Mouse (Mus musculus) natural killer cell, adult 2 months (primary cell): Measurements from ENCODE around the gene Pik3r6.

Source experiments
- DNase-seq, 2 experiments: peaks; one replicate each; pipeline ENCODE4 v3.0.0; 2022; ENCODE audit warnings: low spot score in 2 of 2

The Pik3r6 gene

DNA sequence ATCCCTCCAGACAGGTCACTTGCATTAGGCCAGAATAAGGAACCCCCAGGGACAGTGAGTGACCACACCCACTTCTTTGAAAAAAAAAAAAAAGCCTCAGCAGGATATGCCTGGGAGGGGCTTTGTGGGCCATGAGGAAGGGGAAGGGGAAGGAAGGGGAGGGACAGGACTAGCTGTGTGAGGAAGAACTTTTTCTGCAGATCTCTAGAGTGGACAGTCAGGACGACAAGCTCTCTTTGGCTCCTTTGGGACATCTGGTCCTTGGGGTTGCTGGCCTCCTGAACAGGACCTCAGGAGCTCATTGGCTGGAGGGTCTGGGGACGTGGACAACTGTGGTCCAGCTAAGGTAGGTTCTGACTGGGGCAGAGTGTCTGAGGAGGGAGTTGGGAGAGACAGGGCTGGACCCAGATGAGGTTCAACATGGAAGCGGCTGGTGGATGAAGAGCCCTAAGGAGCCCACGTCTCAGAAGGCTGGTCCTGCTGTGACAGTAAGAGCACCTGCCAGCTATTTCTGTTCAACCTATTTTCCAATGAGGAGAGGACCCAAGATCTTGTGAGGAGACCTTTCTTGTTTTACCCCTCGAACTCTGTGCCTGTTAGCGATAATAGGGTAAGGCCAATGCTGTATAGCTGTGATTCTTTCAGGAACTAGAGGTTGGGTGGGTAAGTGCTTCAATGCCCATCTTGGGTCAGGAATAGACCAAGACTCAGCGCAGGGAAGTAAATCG, at the start of gene Pik3r6:
Pik3r6 (plus strand) TSS at position 118 of the 728 bp plus-strand sequence.
- DNase-seq, result no peak

DNA sequence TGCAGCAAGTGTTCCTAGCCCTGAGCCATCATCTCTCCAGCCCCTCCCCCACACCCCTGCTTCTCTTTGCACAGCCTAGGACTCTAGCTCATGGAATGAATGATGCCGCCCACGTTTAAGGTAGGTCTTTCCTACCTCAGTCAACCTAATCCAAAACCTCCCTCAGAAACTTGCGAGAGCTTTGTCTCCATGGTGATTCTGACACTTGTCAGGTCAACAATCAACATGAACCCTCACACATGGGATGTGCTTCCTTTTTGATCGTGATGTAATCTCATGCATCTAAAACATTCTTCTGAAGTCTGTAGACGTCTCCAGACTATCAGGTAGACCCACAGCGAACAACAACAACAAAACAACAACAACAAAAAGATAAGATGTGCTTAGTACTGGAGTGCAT, 49.5 kb upstream of the Pik3r6 start:
- DNase-seq, result peak in 1 of 2 experiments; percentile 67

DNA sequence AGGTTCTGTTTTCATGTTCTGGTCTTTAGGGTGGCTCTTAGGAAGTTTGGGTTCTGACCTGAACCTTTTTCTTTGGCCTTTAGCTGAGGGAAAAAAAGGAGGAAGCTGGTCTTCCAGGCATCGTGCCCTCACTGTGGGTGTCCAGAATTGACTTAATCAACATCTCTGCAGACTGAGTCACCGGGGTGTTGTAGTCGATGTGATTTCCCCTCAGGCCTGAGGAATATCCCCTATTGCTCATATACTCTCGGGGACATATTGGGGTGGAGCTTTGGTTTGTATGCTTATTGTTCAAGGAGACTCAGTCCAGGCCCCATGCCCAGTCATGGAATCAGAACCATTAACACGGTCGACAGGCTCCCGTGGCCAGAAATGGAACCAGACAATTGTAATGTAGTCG, 44.7 kb upstream of the Pik3r6 start:
- DNase-seq, result no peak

DNA sequence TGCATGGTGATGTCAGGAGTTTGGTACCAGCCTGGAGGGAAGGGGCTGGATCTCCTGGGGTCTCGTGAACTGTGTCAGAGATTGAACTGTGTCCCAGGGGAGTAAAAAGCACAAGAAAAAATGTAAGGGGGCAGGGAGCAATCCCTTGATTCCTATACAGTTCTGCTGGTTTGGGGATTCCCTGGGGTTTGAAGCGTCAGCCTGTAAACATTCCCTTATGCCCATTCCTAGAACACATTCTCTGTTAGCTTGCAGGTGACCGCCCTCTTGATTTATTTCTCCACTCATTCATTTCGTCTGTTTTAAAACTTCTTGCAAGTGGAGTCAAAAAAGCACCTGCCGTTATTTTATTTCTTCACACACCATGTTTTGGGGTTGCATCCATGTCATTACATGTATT, 43.8 kb upstream of the Pik3r6 start:
- DNase-seq, result no peak

DNA sequence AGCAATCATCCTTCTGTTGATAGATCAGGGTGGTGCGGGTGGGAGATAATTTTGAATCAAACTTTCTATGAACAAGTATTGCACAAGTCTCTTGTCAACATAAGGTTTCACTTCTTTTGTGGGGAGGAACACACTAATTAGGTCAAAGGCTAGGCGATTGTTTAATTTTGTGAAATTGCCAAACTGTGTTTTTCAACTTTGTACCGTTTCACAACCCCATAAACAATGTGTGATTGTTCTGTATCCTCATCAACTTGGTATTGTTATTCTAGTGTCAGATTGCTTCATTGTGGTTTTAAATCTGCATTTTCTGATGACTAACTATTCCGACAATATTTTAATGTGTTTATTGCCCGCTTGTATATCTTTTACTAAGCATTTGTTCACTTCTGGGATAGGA, 43.3 kb upstream of the Pik3r6 start:
- DNase-seq, result no peak

DNA sequence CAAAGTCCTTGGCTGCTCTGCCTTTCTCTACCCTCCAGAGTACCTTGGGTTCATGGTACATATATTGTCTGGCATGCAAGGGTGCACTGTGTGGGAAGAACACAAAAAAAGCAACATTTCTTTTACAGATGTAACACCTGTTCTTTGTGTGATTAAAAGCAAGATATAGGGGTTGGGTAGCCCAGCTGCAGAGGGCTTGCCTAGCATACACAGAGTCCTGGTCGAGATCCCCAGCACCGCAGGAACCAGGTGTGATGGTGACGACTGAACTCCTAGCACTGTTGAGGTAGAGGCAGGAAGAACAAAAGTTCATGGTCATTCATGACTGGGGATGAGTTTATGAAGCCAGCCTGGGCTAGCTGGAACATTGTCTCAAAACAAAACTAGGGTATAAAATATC, 40.1 kb upstream of the Pik3r6 start:
- no peak for DNase-seq

DNA sequence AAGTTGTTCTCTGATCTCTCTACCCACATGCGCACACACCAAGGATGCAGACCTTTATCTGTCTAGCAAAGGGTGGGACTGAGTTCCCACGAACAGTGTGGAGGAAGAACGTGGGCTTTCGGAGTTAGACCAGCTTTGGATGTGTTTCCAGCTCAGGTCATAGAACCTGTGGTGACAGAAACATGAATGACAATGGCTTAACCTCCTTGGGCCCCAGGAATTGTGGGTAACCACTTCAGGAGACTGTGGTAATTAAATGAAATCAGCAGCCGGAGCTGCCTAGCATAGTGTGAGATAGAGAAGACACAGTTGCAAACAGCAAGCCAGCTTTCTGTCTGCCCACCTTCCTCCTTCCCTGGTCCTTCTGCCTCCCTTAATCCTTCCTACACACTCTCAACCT, 38.6 kb upstream of the Pik3r6 start:
- peak in 1 of 2 experiments; percentile 37 for DNase-seq

DNA sequence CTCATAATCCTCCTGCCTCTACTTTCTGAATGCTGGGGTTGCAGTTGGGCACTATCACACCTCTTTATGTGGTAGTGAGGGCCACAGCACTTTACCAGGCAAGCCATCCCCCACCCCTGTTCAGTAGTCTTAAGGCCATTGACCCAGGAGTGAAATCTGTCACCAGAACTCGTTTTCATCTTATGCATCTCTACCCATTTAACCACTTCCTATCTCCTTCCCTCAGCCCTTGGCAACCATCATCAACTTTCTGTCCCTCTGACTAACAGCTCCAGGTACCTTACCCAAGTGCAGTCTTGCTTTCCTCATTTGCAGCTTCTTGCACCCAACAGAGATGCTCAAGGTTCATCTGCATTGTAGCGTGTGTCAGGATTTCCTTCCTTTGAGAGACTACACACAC, 37.7 kb upstream of the Pik3r6 start:
- peak in 1 of 2 experiments; percentile 50 for DNase-seq

DNA sequence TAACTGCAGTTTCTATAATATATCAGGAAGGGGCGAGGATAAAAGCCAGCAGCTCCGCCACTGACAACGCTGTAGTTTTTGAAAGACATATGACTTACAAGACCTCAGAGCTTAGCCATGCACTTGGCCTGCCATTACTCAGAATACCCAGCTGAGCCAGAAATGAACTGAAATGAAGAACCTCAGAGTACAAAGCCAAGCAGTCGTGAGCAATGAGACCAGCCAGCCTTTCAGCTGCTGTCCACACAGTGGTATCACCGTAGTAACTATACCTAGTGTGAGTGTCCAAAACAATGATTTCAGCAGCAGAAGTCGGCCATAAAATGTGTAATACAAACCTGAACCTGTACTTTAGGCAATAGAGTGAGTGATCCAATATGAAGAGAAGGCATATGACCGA, 35.4 kb upstream of the Pik3r6 start:
- DNase-seq, result no peak

DNA sequence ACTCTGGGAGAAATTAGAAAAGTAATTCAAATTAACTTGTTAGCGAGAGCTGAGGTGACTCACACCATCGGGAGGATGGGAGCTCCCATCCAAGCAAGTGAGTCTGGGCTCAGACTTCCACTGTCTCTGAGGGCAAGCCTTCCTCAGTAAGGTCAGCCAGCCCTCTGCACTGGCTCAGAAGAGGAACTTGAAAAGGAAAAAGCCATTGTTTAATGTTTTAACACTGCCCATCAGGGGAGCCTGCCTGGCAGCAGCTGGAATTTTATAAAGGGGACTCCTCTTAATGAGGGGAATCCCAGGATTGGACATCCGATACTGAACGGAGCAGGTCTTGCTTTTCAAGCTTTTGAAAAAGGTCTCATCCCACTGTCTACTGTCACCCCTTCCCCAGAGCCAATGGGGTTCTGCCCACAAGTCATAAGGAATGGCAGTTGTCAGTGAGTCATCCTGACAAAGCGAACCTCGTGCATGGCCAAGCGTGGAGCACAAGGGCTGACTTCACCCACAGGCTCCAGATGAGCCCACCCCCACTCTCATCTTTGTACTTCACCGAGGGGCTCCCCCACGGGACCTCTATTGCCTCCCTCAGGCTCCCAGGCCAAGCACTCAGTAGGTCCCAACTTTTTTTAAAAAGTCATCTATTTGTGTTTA, 34.7 kb upstream of the Pik3r6 start:
- no peak for DNase-seq

DNA sequence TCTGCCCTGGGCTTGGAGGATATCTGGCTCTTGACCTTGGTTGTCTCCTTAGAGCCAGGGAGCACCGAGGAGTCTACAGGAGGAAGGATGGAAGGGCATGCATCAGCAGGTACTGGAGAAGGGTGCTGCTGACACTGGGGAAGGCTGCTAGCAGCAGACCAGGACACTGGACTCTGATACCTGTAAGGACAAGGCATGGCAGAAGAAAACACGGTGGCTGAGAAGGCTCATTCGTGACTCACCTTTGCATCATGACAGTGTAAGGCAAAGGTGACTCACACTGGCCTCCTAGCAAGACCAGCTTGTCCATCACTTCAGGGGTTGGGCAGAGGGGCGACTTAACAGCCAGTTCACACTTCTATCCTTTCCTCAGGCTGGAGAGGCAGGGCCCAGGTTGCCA, 33.9 kb upstream of the Pik3r6 start:
- no peak for DNase-seq

DNA sequence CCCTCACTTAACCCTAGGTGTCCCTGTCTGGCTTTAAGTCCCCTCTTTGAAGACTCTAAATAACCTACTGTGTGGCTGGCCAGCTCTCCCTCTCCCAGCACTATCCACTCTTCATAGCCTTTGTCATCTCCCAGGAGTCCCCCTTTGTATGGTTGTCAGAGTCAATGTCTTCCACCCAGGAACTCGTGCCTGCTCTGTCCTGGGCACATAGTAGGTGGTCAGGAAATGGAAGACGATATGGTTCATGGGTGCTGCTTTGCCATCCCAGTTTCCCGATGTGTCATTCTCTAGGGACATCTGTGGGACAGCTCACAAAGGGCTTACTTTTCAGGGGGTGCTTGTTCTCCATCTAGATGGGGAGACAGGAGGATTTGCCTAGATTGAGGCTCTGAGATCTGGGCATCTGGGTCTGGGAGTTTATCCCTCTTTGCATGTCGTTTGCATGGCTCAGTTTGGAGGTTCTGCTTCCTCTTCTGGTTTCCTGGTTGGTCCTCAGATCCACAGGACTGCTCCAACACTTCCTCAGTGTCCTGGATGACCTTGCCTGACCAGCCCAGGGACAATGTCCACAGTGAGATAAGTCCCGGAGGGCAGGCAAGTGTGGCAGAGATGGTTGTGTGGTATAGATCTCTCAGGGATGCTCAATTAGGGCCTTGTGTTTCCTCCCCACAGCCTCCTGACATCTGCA, 30.5 kb upstream of the Pik3r6 start:
- DNase-seq, result no peak

DNA sequence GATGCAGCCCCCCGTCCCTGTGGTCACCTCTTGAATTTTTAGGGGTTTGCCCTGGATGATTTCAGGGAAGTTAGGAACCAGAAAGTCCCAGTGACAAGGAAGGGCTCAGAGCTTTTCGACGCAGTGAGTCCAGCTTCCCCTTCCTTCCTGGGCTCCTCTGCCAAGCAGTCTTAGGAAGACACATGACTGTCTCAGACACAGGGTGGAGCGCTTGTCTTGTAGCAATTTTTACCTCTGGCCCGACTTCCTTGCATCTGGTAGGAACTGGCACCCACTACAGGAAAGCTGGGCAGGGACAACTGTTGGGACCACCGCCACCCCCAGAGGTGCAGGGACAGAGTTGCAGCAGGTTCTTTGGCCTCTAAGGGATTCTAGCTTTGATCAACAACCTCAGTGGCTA, 28.2 kb upstream of the Pik3r6 start:
- DNase-seq, result no peak

DNA sequence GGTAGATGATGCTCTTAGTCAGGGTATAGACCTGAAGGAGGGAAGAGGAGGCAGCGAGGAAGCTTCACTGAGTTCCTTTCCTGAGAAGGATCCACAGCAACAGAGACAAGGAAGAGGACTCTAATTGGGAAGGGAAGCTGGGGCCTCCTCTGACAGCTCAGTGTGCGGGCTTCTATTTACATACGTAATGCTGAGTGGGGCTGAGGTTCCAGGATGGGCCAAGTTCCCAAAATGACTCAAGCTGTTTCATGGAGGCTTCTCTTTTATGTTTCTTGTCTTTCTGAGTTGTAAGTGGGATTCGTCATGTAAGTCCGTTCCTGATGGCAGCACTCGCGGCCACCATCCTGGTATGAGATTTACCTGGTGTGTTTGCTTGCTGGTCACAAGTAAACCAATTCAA, 27.1 kb upstream of the Pik3r6 start:
- DNase-seq, result no peak

DNA sequence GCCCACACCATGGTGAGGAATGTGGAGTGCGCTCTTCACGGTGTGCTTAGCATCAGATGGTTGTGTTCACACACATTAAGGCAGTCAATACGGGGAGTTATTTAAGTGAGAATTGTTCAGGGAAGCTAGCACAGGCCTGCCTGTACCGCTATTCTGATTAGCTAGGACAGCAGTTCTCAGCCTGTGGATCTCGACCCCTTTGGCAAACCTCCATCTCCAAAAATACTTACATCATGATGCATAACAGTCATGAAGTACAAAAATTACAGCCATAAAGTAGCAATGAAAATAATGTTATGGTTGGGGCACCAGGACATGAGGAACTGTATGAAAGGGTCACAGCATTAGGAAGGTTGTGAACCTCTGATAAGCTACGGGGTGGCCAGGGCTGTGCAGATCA, 25.2 kb upstream of the Pik3r6 start:
- DNase-seq, result no peak

DNA sequence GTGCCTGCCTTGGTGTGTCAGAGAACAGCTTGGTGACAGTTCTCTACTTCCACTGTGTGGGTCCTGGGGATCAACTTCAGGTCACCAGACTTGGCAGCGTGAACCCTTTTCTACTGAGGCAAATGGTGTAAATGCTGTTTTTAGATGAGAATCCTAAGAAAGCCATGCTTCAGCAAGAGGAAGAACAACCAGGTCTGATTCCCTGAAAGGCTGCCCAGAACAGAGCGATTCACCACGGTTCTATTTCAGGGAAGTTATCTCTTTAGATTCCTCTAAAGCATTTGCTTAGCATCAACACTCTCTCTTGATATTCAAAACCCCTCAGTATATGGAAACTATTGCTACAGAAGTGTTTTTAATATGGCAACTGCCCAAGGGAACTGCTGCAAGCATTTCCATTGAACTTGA, 24.2 kb upstream of the Pik3r6 start:
- no peak for DNase-seq

DNA sequence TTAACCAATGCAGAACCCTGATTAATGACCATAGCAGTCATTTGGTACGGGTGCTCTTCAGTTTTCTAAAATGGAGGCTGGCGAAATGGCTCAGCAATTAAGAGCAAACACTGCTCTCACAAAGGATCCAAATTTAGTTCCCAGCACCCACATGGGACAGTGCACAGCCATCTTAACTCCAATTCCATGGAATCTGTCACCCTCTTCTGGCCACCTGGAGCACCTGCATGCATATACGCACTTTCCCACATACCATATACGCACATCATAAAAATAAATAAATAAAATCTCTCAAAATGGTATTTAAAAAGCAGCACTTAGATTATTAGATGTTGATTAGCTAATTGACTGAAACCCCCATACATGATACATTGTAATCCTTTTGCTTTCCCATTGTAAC, 22.2 kb upstream of the Pik3r6 start:
- DNase-seq, result no peak

DNA sequence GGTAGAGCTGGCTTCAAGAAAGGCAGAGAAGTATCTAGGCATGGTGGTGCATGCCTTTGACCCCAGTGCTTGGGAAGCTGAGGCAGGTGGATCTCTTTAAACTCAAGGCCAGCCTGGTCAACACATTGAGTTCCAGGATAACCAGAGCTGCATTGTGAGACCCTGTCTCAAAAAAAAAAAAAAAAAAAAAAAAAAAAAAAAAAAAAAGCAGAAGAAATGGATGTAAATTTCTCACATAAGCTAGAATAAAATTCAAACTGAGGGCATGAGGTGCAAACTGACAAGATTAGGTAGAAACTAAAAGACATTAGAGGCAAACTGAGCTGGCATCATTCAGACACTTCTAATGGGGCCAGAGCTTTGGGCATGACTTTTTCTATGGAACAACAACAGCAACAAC, 20.8 kb upstream of the Pik3r6 start:
- DNase-seq, result no peak

DNA sequence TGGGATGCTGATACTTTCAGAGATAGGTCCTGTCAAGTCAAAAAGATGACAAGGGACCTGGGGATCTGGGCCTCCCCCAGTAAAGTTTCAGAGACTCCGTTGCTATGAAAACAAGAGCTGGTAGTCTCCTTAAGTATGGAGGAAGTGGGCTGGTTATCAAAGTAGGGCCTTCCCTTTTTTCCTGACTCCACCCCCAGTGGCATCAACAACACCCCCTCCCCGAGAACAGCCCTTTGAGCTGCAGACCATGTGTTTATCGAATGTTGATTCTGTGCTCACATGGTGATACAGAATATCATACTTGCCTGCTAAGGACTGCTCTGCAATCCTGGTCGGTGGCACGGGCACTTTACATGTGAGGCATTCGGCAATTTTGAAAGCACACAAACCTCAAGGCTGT, 19.6 kb upstream of the Pik3r6 start:
- DNase-seq, result no peak

DNA sequence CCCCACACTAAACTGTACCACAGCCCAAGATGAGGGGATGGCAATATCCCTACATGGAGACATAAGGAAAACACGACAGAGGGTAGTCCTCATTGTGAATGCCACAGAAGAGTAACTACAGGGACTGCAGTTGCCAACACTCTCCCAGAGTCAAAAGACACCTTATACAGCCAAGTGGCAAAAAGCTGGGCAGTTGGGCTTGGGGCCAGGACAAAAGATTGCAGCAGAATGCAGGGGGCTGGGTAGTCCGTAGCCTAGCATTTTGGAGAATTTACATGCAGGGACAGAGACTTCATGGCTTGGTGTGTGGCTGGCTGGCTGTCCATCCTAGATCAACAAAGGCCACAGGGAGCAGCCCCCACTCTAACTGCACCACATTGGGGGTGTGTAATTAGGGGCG, 18.4 kb upstream of the Pik3r6 start:
- DNase-seq, result no peak

DNA sequence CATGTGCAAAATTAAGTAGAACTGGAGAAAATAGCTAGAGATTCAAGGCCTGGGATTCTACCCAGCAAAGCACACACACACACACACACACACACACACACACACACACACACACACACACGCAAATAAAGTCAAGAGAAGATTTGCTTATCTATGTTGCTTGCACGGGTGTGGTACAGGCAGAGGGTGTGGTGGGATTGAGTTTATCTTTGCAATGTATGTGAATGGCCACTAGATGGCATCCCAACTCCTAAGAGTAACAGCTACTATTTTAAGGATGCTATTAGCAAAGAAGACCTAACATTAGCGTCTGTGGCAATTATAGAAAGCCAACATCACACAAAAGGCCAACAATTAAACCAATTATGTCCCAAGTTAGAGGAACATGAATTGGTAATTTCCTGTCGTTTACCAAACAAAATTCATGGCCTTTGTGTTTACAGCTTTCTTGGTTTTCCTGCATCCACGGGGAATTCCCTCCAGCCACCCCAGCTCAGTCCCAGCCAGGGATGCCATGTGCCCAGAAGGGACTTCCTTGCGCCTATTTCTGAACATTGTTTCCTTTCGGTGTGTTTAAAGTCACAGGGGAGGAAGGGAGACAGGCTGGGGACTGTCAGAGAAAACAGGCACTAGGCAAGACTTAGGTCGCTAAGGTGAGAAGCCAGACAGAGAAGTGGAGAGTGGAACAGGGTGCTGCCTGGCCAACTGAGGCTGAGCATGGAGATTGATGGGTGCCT, 17.4 kb upstream of the Pik3r6 start:
- DNase-seq, result peak; percentile 36 to 49

DNA sequence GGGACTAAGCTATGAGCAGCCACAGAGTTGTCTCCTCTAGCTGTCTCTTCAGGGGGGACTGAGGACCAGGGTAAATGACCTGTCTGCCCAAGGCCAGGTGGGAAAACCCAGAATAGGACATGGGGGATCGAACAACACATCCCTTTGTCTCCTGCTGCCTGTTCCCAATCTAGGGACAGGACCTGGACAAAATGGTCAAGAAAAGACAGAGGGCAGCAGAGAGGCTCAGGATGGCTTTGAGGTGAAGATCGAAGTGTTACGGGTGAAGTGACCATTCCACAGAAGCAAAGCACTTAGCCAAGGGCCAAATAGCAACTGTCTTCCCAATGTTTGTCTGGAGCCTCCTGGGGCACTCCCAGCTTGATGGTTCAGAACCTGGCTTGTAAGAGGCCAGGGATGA, 16.7 kb upstream of the Pik3r6 start:
- no peak for DNase-seq
